In genomic region chr3:55786835-55787486, GRCm38 (mm10) we compare ENCODE assay signal across 9 mouse cellular contexts. TPM values are rescaled to one million over a fixed set of nuclear protein-coding genes. Genes with fewer than 3 reads are reported as not detected.
DNase-seq lines count a peak whose midpoint lies in the region; ATAC-seq lines count a peak whose summit lies in the region.
"Had no signal": no experiment of that assay in that cellular context is flagged by ENCODE, and none has a peak within 500 bp of the region (broad histone marks: within the 10 kb centered on the region; RNA-seq: fewer than 3 reads in every experiment).

No protein-coding gene starts in this region.

- H3K27ac ChIP-seq in kidney, embryonic 16.5 days (ENCODE audit: low read length) = no peak overlapping the region
- H3K27ac ChIP-seq in intestine, embryonic 15.5 days = peak overlapping the region; percentile 32; the same call in 1 of the 2 replicates
- peak overlapping the region; percentile 99 for H3K27ac ChIP-seq in neural tube, embryonic 13.5 days (replicated peaks)

- H3K9me3 ChIP-seq in kidney, embryonic 16.5 days (ENCODE audit: low read length) = no peaks in the 10 kb centered on the region
- H3K9me3 ChIP-seq in intestine, embryonic 15.5 days = no peaks in the 10 kb centered on the region
- H3K9me3 ChIP-seq in neural tube, embryonic 13.5 days = no peaks in the 10 kb centered on the region

- peaks cover 25% of the 10 kb centered on the region for H3K4me1 ChIP-seq in kidney, embryonic 16.5 days (ENCODE audit: insufficient read depth, low read length)
- 0 out of 2 replicates have a peak, but pooled peaks cover 4% of the 10 kb centered on the region for H3K4me1 ChIP-seq in intestine, embryonic 15.5 days (replicated peaks)
- H3K4me1 ChIP-seq in neural tube, embryonic 13.5 days (replicated peaks) = peaks cover 52% of the 10 kb centered on the region

- 22% methylated on average over 17 of the region's 17 CpGs for WGBS in kidney, embryonic 16.5 days
- 42% methylated on average over 17 of the region's 17 CpGs for WGBS in intestine, embryonic 15.5 days
- WGBS in neural tube, embryonic 13.5 days = 10% methylated on average over 17 of the region's 17 CpGs

- peak overlapping the region; percentile 62 for H3K9ac ChIP-seq in kidney, embryonic 16.5 days (replicated peaks; ENCODE audit: low read length)
- peak overlapping the region; percentile 45; the same call in 1 of the 2 replicates for H3K9ac ChIP-seq in intestine, embryonic 15.5 days
- peak overlapping the region; percentile 87 for H3K9ac ChIP-seq in neural tube, embryonic 13.5 days

- intact Hi-C loops in gastrocnemius, postnatal 36 days (cut with DNase I) = loop anchor here (5.0 kb wide), 1 partner anchor 265 kb away; no protein-coding TSS in a partner anchor

- no peaks in the 10 kb centered on the region for H3K36me3 ChIP-seq in kidney, embryonic 16.5 days (ENCODE audit: insufficient read depth, low read length)
- no peaks in the 10 kb centered on the region for H3K36me3 ChIP-seq in intestine, embryonic 15.5 days
- no peaks in the 10 kb centered on the region for H3K36me3 ChIP-seq in neural tube, embryonic 13.5 days

- H3K4me2 ChIP-seq in kidney, embryonic 16.5 days (replicated peaks; ENCODE audit: low read depth, low read length) = peak overlapping the region; percentile 71
- peak overlapping the region; percentile 83 for H3K4me2 ChIP-seq in intestine, embryonic 15.5 days (replicated peaks)
- peak overlapping the region; percentile 78 for H3K4me2 ChIP-seq in neural tube, embryonic 13.5 days

- no peak for ATAC-seq in kidney, embryonic 16.5 days (ENCODE audit: low FRiP score, low TSS enrichment)
- ATAC-seq in intestine, embryonic 15.5 days = no peak
- peak; percentile 48; the same call in 1 of the 2 replicates for ATAC-seq in neural tube, embryonic 13.5 days (ENCODE audit: low read depth)
- ATAC-seq: Patski had no signal

- peak overlapping the region; percentile 52 for H3K4me3 ChIP-seq in kidney, embryonic 16.5 days (ENCODE audit: low read length)
- H3K4me3 ChIP-seq in intestine, embryonic 15.5 days (replicated peaks) = peak overlapping the region; percentile 42
- peak overlapping the region; percentile 46 for H3K4me3 ChIP-seq in neural tube, embryonic 13.5 days

- peaks cover 46% of the 10 kb centered on the region for H3K27me3 ChIP-seq in kidney, embryonic 16.5 days (ENCODE audit: insufficient read depth, low read length)
- peaks cover 22% of the 10 kb centered on the region for H3K27me3 ChIP-seq in intestine, embryonic 15.5 days (replicated peaks)
- peaks cover 34% of the 10 kb centered on the region for H3K27me3 ChIP-seq in neural tube, embryonic 13.5 days
- H3K27me3 ChIP-seq: Patski had no signal

- DNase-seq in kidney, adult 18-20 months = no peak
- peak; percentile 41 for DNase-seq in embryo, embryonic 11 days
- no peak for DNase-seq in gastrocnemius, postnatal 36 days
- DNase-seq in thymus, postnatal 25 days = no peak
- no peak for DNase-seq in right cerebral cortex, postnatal 25 days

RNA-seq across cellular contexts. Expression of gene Mab21l1, which starts 4.7 kb away (rescaled TPM):
- 0.37 TPM in 2 replicates for polyA plus RNA-seq in kidney, embryonic 16.5 days (2015; fragmentation: Nextera tagmentation; extraction: Ambion mirVana)
- 10.7 and 13.0 TPM in 2 replicates for polyA plus RNA-seq in intestine, embryonic 15.5 days (2015; fragmentation: Nextera tagmentation; extraction: Ambion mirVana)
- 80.7 and 96.6 TPM in 2 replicates for polyA plus RNA-seq in neural tube, embryonic 13.5 days (2015; fragmentation: Nextera tagmentation; extraction: Ambion mirVana)
- 1 to 10 TPM; 1.6 to 2.1 TPM for total RNA-seq in gastrocnemius, postnatal 36 days (2021)
